Mouse (Mus musculus): Measurements from ENCODE around the gene Rpl13a. TPM values are rescaled to one million over a fixed set of nuclear protein-coding genes. Genes with fewer than 3 reads are reported as not detected.
"Not testable (repeated sequence)": the region's sequence is repeated elsewhere in the genome, so short reads cannot be mapped to it uniquely, and the experiment has no call there.

Rpl13a gene
- polyA plus RNA-seq, 2 experiments from 2014 or later = 7,090 to 8,122 TPM

- ATAC-seq = no peak
These were observed 6.8 kb upstream of the Rpl13a start for GRCm38 (mm10) chr7:45135370-45135769.

GRCm38 (mm10) chr7:45134544-45135026 is 6.0 kb upstream of the Rpl13a start:
- ATAC-seq = no peak

GRCm38 (mm10) chr7:45133446-45134159 is 5.0 kb upstream of the Rpl13a start:
- ATAC-seq = no peak

GRCm38 (mm10) chr7:45131850-45132249 is 3.3 kb upstream of the Rpl13a start:
- no peak for ATAC-seq

GRCm38 (mm10) chr7:45129776-45130512 is 1.4 kb upstream of the Rpl13a start:
- ATAC-seq = no peak

GRCm38 (mm10) chr7:45129318-45129717 is 757 bp upstream of the Rpl13a start:
- no peak for ATAC-seq

GRCm38 (mm10) chr7:45127700-45128224 is 799 bp downstream of the Rpl13a start:
- no peak for ATAC-seq

GRCm38 (mm10) chr7:45126844-45127699 is 1.5 kb downstream of the Rpl13a start:
- no peak for ATAC-seq

- ATAC-seq = no peak
These were observed 2.3 kb downstream of the Rpl13a start for GRCm38 (mm10) chr7:45126147-45126843.

GRCm38 (mm10) chr7:45125649-45126048 is 2.9 kb downstream of the Rpl13a start:
- ATAC-seq = not testable (repeated sequence)

- ATAC-seq = no peak
These were observed 3.4 kb downstream of the Rpl13a start for GRCm38 (mm10) chr7:45125144-45125600.

GRCm38 (mm10) chr7:45124224-45125143 is 4.1 kb downstream of the Rpl13a start, which contains the start of gene Rps11:
TSS of gene Rps11 (minus strand) at chr7:45124439.
- peak; percentile 43 for ATAC-seq

GRCm38 (mm10) chr7:45123186-45123570 is 5.4 kb downstream of the Rpl13a start:
- ATAC-seq = no peak

GRCm38 (mm10) chr7:45122561-45123185 is 5.9 kb downstream of the Rpl13a start:
- ATAC-seq = no peak

- no peak for ATAC-seq
These were observed 6.6 kb downstream of the Rpl13a start for GRCm38 (mm10) chr7:45121966-45122365.

GRCm38 (mm10) chr7:45121404-45121803 is 7.2 kb downstream of the Rpl13a start:
- peak; percentile 68 for ATAC-seq

- peak; percentile 8 for ATAC-seq
These were observed 8.5 kb downstream of the Rpl13a start for GRCm38 (mm10) chr7:45119780-45120709.

- ATAC-seq = no peak
These were observed 10.2 kb downstream of the Rpl13a start for GRCm38 (mm10) chr7:45118336-45118735.

- no peak for ATAC-seq
These were observed 11.0 kb downstream of the Rpl13a start for GRCm38 (mm10) chr7:45117566-45117965.

All from activated CD4-positive, CD25-positive, alpha-beta regulatory T cell, adult 4 months (primary cell).